Mouse (Mus musculus): ENCODE results near the gene Gstm3. TPM values are rescaled to one million over a fixed set of nuclear protein-coding genes. Genes with fewer than 3 reads are reported as not detected.
A peak's percentile ranks its signal among the peaks of the same experiment; 100 is the strongest.
"Not testable (repeated sequence)": the region's sequence is repeated elsewhere in the genome, so short reads cannot be mapped to it uniquely, and the experiment has no call there.

Gene Gstm3
- polyA plus RNA-seq (2014; fragmentation: Nextera tagmentation; extraction: Ambion mirVana), result not detected in 2 replicates

DNA sequence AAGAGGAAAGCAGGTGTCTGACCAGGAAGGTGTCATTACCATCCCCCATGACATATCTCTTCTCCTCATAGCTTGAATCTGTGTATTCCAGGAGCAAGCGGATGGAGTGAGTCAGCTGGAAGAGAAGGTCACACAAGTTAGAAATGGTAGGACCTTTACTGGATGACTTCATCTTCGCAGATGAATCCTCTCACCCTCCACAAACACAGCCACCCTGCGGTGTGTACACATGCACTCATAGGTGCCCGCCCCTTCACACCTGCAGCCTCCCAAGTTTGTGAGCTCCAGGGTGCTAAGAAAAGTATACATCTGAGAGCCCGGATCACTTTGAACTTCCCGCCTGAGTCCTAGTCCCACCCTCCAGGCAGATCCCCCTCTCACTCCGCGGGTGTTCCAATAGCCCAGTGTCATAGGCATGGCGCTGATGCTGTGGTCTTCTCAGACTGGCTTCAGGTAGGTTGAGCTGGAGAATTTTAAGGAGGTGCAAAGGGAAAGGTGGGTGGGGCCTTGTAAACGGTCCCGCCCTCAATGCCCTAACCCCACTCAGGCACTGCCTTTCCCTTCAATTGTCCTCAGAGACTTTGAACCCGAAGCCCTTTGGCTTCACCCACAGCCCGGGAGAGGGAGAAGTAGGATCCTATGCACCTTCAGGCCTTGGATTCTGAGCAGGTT, at the start of gene Gstm3:
TSS of gene Gstm3 (minus strand) at position 560 of the 672 bp plus-strand sequence.
- H3K4me2 ChIP-seq (ENCODE audit: low read length), result no peak within 1 kb of the TSS
- WGBS, result 64% methylated on average over 13 of the region's 13 CpGs
- H3K9me3 ChIP-seq (ENCODE audit: control insufficient read depth, low read length), result no peaks in the 10 kb centered on the region
- no peak within 1 kb of the TSS for H3K27ac ChIP-seq (replicated peaks; ENCODE audit: low read depth, low read length)
- H3K4me3 ChIP-seq (replicated peaks; ENCODE audit: low read depth, low read length), result no peak within 1 kb of the TSS
- ATAC-seq (ENCODE audit: low FRiP score, low TSS enrichment), result no peak
- no peak for DNase-seq
- H3K36me3 ChIP-seq (ENCODE audit: control insufficient read depth, insufficient read depth, low read length), result no peaks in the 10 kb centered on the region
- H3K27me3 ChIP-seq (ENCODE audit: control insufficient read depth, insufficient read depth, low read length), result no peaks in the 10 kb centered on the region
- peaks cover 7% of the 10 kb centered on the region; the same call in 1 of the 2 replicates for H3K4me1 ChIP-seq (ENCODE audit: control insufficient read depth, insufficient read depth, low read length)
- no peak within 1 kb of the TSS for H3K9ac ChIP-seq (replicated peaks; ENCODE audit: low read length)

DNA sequence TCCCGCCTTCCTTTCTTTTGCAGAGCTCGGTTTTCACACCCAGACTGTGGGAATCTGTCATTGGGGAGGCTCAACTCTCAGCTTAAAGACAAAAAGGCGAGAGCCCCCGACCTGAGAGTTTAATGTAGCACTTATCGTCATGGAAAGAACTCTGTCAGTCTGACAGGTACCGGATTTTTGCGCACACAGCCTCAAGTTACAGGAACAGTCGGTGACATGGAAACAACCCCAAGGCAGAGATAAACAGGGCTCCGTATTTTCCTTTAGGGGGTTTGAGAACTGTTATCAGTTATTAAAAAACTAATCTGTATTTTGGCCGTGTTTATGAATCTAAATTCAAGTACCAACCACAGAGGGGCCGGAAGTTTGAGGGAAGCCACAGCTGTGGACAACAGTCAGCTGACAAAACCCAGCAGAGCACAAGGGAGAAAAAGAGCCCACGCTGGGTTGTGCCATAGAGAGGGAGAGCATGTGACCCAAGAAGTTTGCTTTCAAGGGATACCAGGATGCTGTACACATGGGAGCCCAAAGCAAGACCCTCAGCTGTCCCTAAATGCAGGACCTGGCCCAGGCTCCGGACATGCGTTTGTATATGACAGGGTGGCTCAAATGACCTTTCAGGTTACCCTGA, 49.2 kb upstream of the Gstm3 start:
- H3K9me3 ChIP-seq (ENCODE audit: control insufficient read depth, low read length), result no peaks in the 10 kb centered on the region
- H3K4me1 ChIP-seq (ENCODE audit: control insufficient read depth, insufficient read depth, low read length), result peaks cover 6% of the 10 kb centered on the region; the same call in 1 of the 2 replicates
- H3K9ac ChIP-seq (replicated peaks; ENCODE audit: low read length), result no peak overlapping the region
- H3K36me3 ChIP-seq (ENCODE audit: control insufficient read depth, insufficient read depth, low read length), result no peaks in the 10 kb centered on the region
- ATAC-seq (ENCODE audit: low FRiP score, low TSS enrichment), result peak; percentile 7; the same call in 1 of the 2 replicates
- no peak overlapping the region for H3K27ac ChIP-seq (replicated peaks; ENCODE audit: low read depth, low read length)
- H3K4me3 ChIP-seq (replicated peaks; ENCODE audit: low read depth, low read length), result peak overlapping the region; percentile 38
- H3K4me2 ChIP-seq (ENCODE audit: low read length), result peak overlapping the region; percentile 80
- no peaks in the 10 kb centered on the region for H3K27me3 ChIP-seq (ENCODE audit: control insufficient read depth, insufficient read depth, low read length)
- DNase-seq, result no peak
- 31% methylated on average over 14 of the region's 14 CpGs for WGBS

DNA sequence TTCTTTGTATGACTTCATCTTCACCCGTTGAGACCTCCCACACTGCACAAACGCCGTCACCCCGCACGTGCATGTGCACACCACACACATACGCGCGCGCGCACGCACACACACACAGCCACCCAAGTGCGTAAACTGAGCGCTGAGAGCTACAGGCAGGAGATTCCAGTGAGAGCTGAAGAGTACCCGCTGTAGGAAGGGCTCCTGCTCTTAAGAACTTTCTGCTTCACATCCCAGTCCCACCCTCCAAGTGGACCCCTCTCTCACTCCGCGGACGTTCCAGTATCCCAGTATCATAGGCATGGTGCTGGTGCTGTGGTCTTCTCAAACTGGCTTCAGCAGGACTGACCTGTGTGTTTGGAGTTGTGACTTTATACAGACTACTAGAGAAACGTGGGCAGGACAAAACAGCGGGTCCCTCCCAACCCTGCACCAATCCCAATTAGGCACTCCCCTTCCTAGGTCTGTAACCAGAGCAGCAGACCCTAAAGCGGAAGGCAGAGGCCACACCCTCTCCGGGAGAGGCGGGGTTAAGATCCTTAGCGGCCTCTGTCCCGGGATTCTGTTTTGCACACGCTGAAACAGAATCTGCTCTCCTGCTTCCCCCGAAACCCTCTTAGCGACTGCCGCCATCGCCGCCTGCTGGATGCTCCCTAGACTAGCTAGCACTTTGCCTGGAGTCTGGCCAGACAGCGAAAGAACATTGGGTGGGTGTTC, 48.5 kb upstream of the Gstm3 start, which contains the start of gene Gstm1:
TSS of gene Gstm1 (minus strand) at position 501 of the 717 bp plus-strand sequence.
- ATAC-seq (ENCODE audit: low FRiP score, low TSS enrichment), result peak; percentile 90
- H3K4me2 ChIP-seq (ENCODE audit: low read length), result peak within 1 kb of the TSS; percentile 80
- WGBS, result under 1% methylated on average over 31 of the region's 31 CpGs

DNA sequence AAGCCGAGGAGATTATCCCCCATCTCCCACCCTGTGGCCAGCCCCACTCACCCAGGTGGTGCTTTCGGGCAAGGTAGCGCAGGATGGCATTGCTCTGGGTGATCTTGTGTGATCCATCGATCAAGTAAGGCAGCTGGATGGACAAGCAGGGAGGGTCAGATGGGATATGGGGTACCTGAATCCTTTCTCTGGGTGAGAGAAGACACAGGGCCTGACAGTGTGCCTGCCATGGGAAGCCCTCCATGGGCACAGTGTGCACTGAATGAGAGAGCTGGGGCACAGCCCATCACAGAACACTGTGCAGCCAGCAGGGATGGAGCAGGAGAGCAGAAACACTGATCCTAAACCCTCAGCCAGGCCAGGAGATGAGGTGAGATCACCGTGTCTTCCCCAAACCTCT, 47.4 kb upstream of the Gstm3 start:
- not testable (repeated sequence) for H3K9ac ChIP-seq (replicated peaks; ENCODE audit: low read length); H3K36me3 ChIP-seq (ENCODE audit: control insufficient read depth, insufficient read depth, low read length); DNase-seq; H3K4me3 ChIP-seq (replicated peaks; ENCODE audit: low read depth, low read length); H3K9me3 ChIP-seq (ENCODE audit: control insufficient read depth, low read length); H3K27me3 ChIP-seq (ENCODE audit: control insufficient read depth, insufficient read depth, low read length); H3K27ac ChIP-seq (replicated peaks; ENCODE audit: low read depth, low read length); ATAC-seq (ENCODE audit: low FRiP score, low TSS enrichment)
- peaks cover 11% of the 10 kb centered on the region; the same call in 1 of the 2 replicates for H3K4me1 ChIP-seq (ENCODE audit: control insufficient read depth, insufficient read depth, low read length)
- 87% methylated on average over 5 of the region's 5 CpGs for WGBS
- peak overlapping the region; percentile 80 for H3K4me2 ChIP-seq (ENCODE audit: low read length)

More for the DNA sequence above, 48.5 kb upstream of the Gstm3 start, which contains the start of gene Gstm1:
- Histone ChIP-seq H3K36me3 (ENCODE audit: control insufficient read depth, insufficient read depth, low read length) (no peaks in the 10 kb centered on the region), H3K9me3 (ENCODE audit: control insufficient read depth, low read length) (no peaks in the 10 kb centered on the region), H3K27ac (replicated peaks; ENCODE audit: low read depth, low read length) (peak within 1 kb of the TSS; percentile 49), H3K4me1 (ENCODE audit: control insufficient read depth, insufficient read depth, low read length) (peaks cover 6% of the 10 kb centered on the region; the same call in 1 of the 2 replicates), H3K9ac (replicated peaks; ENCODE audit: low read length) (peak within 1 kb of the TSS; percentile 45; the same call in 1 of the 2 replicates), H3K4me3 (replicated peaks; ENCODE audit: low read depth, low read length) (peak within 1 kb of the TSS; percentile 38), H3K27me3 (ENCODE audit: control insufficient read depth, insufficient read depth, low read length) (no peaks in the 10 kb centered on the region)
- peak; percentile 93 for DNase-seq

DNA sequence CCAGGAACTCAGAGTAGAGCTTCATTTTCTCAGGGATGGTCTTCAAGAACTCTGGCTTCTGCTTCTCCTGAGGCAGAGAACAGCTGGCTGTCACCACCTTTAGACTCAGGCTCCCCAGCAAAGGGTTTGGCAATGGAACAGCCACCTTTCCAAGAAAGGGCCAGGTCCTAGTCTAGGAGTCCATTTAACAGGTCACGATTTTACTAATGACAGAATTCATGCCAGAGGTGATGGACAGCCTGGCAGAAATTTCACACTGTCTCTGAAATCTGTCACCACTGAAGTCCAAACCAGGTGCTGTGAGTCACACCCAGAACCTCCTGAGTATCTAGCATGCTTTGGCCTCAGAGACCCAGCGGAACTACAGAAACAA, 45.9 kb upstream of the Gstm3 start:
- Histone ChIP-seq H3K27ac (replicated peaks; ENCODE audit: low read depth, low read length) (no peak overlapping the region), H3K27me3 (ENCODE audit: control insufficient read depth, insufficient read depth, low read length) (no peaks in the 10 kb centered on the region), H3K9ac (replicated peaks; ENCODE audit: low read length) (no peak overlapping the region), H3K4me3 (replicated peaks; ENCODE audit: low read depth, low read length) (no peak overlapping the region), H3K4me2 (ENCODE audit: low read length) (no peak overlapping the region), H3K4me1 (ENCODE audit: control insufficient read depth, insufficient read depth, low read length) (peaks cover 14% of the 10 kb centered on the region; the same call in 1 of the 2 replicates), H3K9me3 (ENCODE audit: control insufficient read depth, low read length) (no peaks in the 10 kb centered on the region), H3K36me3 (ENCODE audit: control insufficient read depth, insufficient read depth, low read length) (no peaks in the 10 kb centered on the region)
- ATAC-seq (ENCODE audit: low FRiP score, low TSS enrichment) (no peak), DNase-seq (no peak)
- 90% methylated on average over 2 of the region's 2 CpGs for WGBS

DNA sequence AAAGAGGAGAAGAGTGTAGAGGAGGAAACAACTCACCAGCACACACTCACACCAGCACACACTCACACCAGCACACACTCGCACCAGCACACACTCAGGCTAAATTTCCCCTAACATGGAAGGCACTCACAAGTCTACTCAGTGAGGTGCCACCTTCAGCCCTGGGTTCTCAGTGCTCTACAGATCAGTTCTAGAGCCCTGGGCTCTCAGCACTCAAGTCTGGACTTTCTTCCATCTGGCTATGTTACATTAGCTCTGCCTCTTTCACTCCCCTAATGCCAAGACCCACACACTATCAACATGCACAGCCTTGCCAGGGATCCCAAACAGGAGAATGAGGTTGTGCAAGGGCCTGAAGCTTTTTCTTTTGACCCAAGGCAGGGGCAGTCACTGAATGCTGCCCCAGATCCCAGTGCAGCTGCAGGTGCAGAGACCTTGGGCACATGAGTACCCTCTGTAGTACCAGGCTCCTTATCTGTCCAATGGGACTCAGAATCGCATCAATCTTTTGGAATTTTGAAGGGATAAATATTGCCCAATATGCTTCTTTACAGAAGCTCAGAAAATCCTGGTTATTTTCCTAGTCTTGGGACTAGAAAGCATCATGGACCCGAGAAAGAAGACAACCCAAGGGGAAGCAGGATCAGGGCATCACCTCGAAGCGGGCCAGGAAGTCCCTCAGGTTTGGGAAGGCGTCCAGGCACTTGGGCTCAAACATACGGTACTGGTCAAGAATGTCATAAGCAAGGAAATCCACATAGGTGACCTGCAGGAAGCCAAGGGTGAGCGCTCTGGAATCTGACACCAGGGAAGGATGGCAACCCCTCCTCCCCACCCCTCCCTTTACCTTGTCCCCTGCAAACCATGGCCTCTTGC, 45.3 kb upstream of the Gstm3 start:
- Histone ChIP-seq H3K36me3 (ENCODE audit: control insufficient read depth, insufficient read depth, low read length) (no peaks in the 10 kb centered on the region), H3K4me1 (ENCODE audit: control insufficient read depth, insufficient read depth, low read length) (peaks cover 14% of the 10 kb centered on the region; the same call in 1 of the 2 replicates), H3K4me3 (replicated peaks; ENCODE audit: low read depth, low read length) (no peak overlapping the region), H3K9me3 (ENCODE audit: control insufficient read depth, low read length) (no peaks in the 10 kb centered on the region), H3K4me2 (ENCODE audit: low read length) (no peak overlapping the region), H3K27ac (replicated peaks; ENCODE audit: low read depth, low read length) (no peak overlapping the region), H3K27me3 (ENCODE audit: control insufficient read depth, insufficient read depth, low read length) (no peaks in the 10 kb centered on the region), H3K9ac (replicated peaks; ENCODE audit: low read length) (no peak overlapping the region)
- 90% methylated on average over 8 of the region's 8 CpGs for WGBS
- DNase-seq, result no peak
- no peak for ATAC-seq (ENCODE audit: low FRiP score, low TSS enrichment)

DNA sequence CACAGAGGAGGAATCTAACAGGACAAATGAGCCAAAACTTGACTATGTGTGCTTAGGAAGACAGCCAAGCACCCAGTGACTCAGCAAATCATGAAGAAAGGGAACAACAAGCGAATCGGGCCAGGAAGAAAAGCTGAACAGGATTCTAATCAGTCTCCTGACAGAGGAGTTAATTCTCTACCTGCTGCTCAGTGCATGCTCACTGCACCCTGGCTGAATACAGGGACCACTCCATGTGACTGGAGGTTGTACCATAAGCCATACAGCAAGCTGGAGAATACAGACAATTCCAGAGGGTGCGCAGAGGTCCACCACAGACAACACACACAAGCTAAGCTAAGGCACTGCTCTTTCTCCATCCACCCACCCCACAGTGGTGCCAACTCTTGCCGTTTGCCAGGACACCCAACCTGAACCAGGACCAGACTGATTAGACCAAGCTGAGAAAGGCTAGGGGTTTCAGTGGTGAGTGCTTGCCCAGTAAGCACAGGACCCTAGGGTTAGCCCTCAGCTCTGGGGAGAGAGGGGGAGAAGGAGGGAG, 44.3 kb upstream of the Gstm3 start:
- ATAC-seq (ENCODE audit: low FRiP score, low TSS enrichment) (no peak), DNase-seq (peak; percentile 20)
- H3K9ac ChIP-seq (replicated peaks; ENCODE audit: low read length), result no peak overlapping the region
- H3K27me3 ChIP-seq (ENCODE audit: control insufficient read depth, insufficient read depth, low read length), result no peaks in the 10 kb centered on the region
- 82% methylated on average over 4 of the region's 4 CpGs for WGBS
- H3K9me3 ChIP-seq (ENCODE audit: control insufficient read depth, low read length), result no peaks in the 10 kb centered on the region
- no peak overlapping the region for H3K4me2 ChIP-seq (ENCODE audit: low read length)
- H3K4me3 ChIP-seq (replicated peaks; ENCODE audit: low read depth, low read length), result no peak overlapping the region
- H3K27ac ChIP-seq (replicated peaks; ENCODE audit: low read depth, low read length), result no peak overlapping the region
- H3K36me3 ChIP-seq (ENCODE audit: control insufficient read depth, insufficient read depth, low read length), result no peaks in the 10 kb centered on the region
- H3K4me1 ChIP-seq (ENCODE audit: control insufficient read depth, insufficient read depth, low read length), result peaks cover 12% of the 10 kb centered on the region; the same call in 1 of the 2 replicates

DNA sequence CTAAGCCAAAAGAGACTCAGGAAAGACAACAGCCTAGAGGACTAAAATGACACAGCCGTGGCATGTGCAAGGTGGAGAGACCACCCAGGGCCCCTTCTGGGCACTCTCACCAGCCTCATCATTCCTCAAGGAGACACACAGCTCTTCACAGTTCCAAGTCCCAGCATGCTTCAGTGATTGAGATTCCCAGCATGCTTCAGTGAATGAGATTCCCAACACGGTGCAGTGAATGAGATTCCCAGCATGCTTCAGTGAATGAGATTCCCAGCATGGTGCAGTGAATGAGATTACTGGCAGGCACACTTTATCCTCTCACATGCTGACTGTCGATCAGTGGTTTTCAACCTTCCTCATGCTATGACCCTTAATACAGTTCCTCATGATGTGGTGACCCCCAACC, 42.5 kb upstream of the Gstm3 start:
- Histone ChIP-seq H3K9ac (replicated peaks; ENCODE audit: low read length) (no peak overlapping the region), H3K36me3 (ENCODE audit: control insufficient read depth, insufficient read depth, low read length) (no peaks in the 10 kb centered on the region), H3K9me3 (ENCODE audit: control insufficient read depth, low read length) (no peaks in the 10 kb centered on the region), H3K27ac (replicated peaks; ENCODE audit: low read depth, low read length) (no peak overlapping the region), H3K27me3 (ENCODE audit: control insufficient read depth, insufficient read depth, low read length) (no peaks in the 10 kb centered on the region), H3K4me2 (ENCODE audit: low read length) (no peak overlapping the region), H3K4me1 (ENCODE audit: control insufficient read depth, insufficient read depth, low read length) (peaks cover 8% of the 10 kb centered on the region; the same call in 1 of the 2 replicates), H3K4me3 (replicated peaks; ENCODE audit: low read depth, low read length) (no peak overlapping the region)
- 18% methylated on average over 3 of the region's 3 CpGs for WGBS
- no peak for ATAC-seq (ENCODE audit: low FRiP score, low TSS enrichment)
- DNase-seq, result peak; percentile 76

Measured in midbrain, embryonic 14.5 days (tissue).